Mouse (Mus musculus): Measurements from ENCODE around the gene Tfb2m. TPM values are rescaled to one million over a fixed set of nuclear protein-coding genes. Genes with fewer than 3 reads are reported as not detected.

Gene Tfb2m
- polyA plus RNA-seq (2012; rRNA removed) = 5.6 and 6.9 TPM in 2 replicates

GRCm38 (mm10) chr1:179545768-179546550 is at the start of gene Tfb2m, which contains the start of gene Cnst:
Gene Tfb2m (minus strand): TSS chr1:179546267.
Gene Cnst (plus strand): TSS chr1:179546370.

GRCm38 (mm10) chr1:179517713-179518465 is 28.2 kb downstream of the Tfb2m start, which contains the start of gene Smyd3:
Gene Smyd3 (minus strand): TSS chr1:179518041.

Other genes starting within 250 kb of the Tfb2m start
- gene Smyd3, start 28.2 kb downstream of the Tfb2m start, polyA plus RNA-seq (2012; rRNA removed) = 2.2 and 2.8 TPM in 2 replicates
- 20.8 and 21.3 TPM in 2 replicates for gene Cnst, start 103 bp upstream of the Tfb2m start, polyA plus RNA-seq (2012; rRNA removed)
- 3.5 TPM in 2 replicates for gene Sccpdh, start 121.9 kb upstream of the Tfb2m start, polyA plus RNA-seq (2012; rRNA removed)
- not detected in 2 replicates for gene Kif28, start 199.0 kb upstream of the Tfb2m start, polyA plus RNA-seq (2012; rRNA removed)